Mouse (Mus musculus) heart, embryonic 11.5 days (tissue): ENCODE data around the gene Msl1. TPM values are rescaled to one million over a fixed set of nuclear protein-coding genes. Genes with fewer than 3 reads are reported as not detected.
A peak's percentile ranks its signal among the peaks of the same experiment; 100 is the strongest.

Source experiments
- ATAC-seq: fragments of 200-750 bp; cut with Nextera tagmentation; replicated peaks from 2 replicates; pipeline ENCODE4 v1.8.0; 2017; ENCODE audit warnings: moderate library complexity; ENCODE audit not compliant: insufficient number of reproducible peaks, low FRiP score, low TSS enrichment
- H3K27ac ChIP-seq: fragments of 300-500 bp; sonication (generic); 2 replicates; pipeline ENCODE4 v1.5.1; 2014; ENCODE audit warnings: mild to moderate bottlenecking, low read depth, low read length
- H3K27me3 ChIP-seq: fragments of 300-500 bp; sonication (generic); 2 replicates; pipeline ENCODE4 v1.6.1; 2014; ENCODE audit warnings: mild to moderate bottlenecking, low read length, mixed read lengths; ENCODE audit not compliant: control insufficient read depth, insufficient read depth
- H3K36me3 ChIP-seq: fragments of 300-500 bp; sonication (generic); 2 replicates; pipeline ENCODE4 v1.6.1; 2014; ENCODE audit warnings: mild to moderate bottlenecking, low read length, moderate library complexity, mixed read lengths; ENCODE audit not compliant: control insufficient read depth, insufficient read depth
- H3K4me1 ChIP-seq: fragments of 300-500 bp; sonication (generic); 2 replicates; pipeline ENCODE4 v1.6.1; 2014; ENCODE audit warnings: low read length; ENCODE audit not compliant: control insufficient read depth, insufficient read depth
- H3K4me2 ChIP-seq: fragments of 300-500 bp; sonication (generic); 2 replicates; pipeline ENCODE4 v1.6.1; 2014; ENCODE audit warnings: mild to moderate bottlenecking, moderate library complexity
- H3K4me3 ChIP-seq: fragments of 300-500 bp; sonication (generic); 2 replicates; pipeline ENCODE4 v1.5.1; 2014; ENCODE audit warnings: low read depth, low read length
- H3K9ac ChIP-seq: fragments of 300-500 bp; sonication (generic); 2 replicates; pipeline ENCODE4 v1.6.1; 2014; ENCODE audit warnings: mild to moderate bottlenecking, low read depth, low read length, moderate library complexity
- H3K9me3 ChIP-seq: fragments of 300-500 bp; sonication (generic); replicated peaks from 2 replicates; pipeline ENCODE4 v1.6.1; 2016; ENCODE audit warnings: low read length; ENCODE audit not compliant: control insufficient read depth
- WGBS: fragments of 180-500 bp; shearing (Covaris S2); extraction: QIAGEN DNeasy Blood & Tissue Kit; methylation state at CpG from one replicate; pipeline ENCODE4 v1.1.7; 2014; ENCODE audit not compliant: insufficient replicate concordance; 5-methylcytosine and 5-hydroxymethylcytosine counted together
- polyA plus RNA-seq: library from polyadenylated mRNA; unstranded; fragments of >200 nt; fragmentation: Nextera tagmentation; extraction: Ambion mirVana; gene quantifications from 2 replicates; pipeline ENCODE4 v1.2.1, GENCODE M21; 2014

Gene Msl1
- polyA plus RNA-seq, 1 experiment from 2014 or later: 15.9 TPM

DNA sequence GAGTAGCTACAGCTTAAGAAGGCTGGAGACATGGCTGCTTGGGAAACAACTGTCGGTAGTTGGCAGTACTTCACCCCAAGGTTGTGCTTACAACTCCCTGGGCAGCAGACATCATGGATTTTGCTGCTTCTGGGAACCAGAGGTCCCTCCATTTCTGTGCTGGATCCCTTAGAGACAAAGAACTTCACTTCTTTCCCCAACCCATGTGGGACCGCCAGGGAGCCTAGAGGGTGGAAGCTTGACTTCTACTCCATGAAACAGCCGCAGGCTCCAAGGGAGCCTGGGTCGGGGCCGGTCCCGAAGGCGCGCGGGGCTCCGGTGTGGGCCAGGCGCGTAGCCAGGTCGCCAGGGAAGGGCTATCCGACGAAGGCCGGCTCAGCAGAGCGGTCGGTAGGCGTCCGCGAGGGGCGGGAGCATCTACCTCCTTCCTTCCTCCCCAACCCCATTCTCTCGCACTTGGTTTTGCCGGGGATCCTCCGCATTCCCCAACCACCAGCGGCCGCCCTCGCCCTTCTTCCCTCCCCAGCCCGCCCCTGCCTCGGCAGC lies 774 bp upstream of the Msl1 start:
- peak overlapping the region; percentile 100 for H3K9ac ChIP-seq
- peak; percentile 55 for ATAC-seq
- peak overlapping the region; percentile 88 for H3K4me3 ChIP-seq
- no peaks in the 10 kb centered on the region for H3K9me3 ChIP-seq
- peaks cover 2% of the 10 kb centered on the region; the same call in 1 of the 2 replicates for H3K36me3 ChIP-seq
- peak overlapping the region; percentile 97 for H3K4me2 ChIP-seq
- peaks cover 24% of the 10 kb centered on the region for H3K4me1 ChIP-seq
- WGBS: under 1% methylated on average over 25 of the region's 30 CpGs
- no peaks in the 10 kb centered on the region for H3K27me3 ChIP-seq
- peak overlapping the region; percentile 100 for H3K27ac ChIP-seq

DNA sequence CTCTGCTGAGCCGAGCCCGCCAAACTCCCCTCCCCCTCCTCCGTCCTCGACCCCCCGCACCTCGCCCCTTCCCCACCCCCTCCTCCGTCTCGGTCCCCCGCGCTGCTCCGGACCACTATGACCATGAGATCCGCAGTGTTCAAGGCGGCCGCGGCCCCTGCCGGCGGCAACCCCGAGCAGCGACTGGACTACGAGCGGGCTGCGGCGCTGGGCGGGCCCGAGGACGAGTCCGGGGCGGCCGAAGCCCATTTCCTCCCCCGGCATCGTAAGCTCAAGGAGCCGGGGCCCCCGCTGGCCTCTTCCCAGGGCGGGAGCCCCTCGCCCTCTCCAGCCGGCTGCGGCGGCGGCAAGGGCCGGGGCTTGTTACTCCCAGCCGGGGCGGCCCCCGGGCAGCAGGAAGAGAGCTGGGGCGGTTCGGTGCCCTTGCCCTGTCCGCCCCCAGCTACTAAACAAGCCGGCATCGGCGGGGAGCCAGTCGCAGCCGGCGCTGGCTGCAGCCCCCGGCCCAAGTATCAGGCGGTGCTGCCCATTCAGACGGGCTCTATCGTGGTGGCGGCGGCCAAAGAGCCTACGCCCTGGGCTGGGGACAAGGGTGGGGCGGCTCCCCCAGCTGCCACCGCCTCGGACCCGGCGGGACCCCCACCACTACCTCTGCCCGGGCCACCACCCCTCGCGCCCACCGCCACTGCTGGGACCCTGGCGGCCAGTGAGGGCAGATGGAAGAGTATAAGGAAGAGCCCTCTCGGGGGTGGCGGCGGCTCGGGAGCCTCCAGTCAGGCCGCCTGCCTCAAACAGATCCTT lies 598 bp downstream of the Msl1 start:
- Histone ChIP-seq H3K4me3 (peak overlapping the region; percentile 88), H3K27ac (peak overlapping the region; percentile 100), H3K9ac (peak overlapping the region; percentile 100), H3K4me2 (peak overlapping the region; percentile 97), H3K9me3 (no peaks in the 10 kb centered on the region), H3K36me3 (peaks cover 13% of the 10 kb centered on the region), H3K4me1 (peaks cover 20% of the 10 kb centered on the region), H3K27me3 (no peaks in the 10 kb centered on the region)
- under 1% methylated on average over 67 of the region's 74 CpGs for WGBS
- peak; percentile 39 for ATAC-seq

DNA sequence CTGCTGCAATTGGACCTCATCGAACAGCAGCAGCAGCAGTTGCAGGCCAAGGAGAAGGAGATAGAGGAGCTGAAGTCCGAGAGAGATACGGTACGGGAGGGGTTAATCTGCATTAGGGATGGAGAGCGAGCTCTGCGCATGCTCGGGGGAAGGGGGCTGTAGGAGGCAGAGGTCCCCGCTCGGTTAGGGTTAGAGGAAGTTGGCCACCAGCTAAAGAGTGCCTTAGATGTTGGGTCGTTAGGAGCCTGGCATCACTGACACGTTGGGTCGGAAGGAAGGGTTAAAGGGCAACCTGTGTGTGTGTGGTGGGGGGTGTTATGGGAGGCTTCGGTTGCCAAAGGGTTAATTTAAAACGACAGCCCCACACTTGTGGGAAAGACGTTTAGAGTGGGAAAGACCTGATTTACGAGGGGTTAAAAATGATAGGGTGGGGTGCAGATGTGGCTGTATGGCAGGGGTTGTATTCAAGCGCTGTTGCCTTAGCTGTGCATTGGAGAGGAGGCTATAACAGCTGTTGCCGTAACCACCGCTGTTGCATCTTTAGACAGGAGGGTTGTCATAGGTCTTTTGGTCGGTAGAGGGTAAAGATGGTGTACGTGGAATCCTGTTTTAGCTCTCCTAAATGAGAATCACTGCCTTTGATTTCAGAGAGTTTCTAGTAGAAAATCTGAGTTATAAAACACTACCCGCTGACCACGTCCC lies 1.4 kb downstream of the Msl1 start:
- Histone ChIP-seq H3K27me3 (no peaks in the 10 kb centered on the region), H3K4me3 (peak overlapping the region; percentile 88), H3K27ac (peak overlapping the region; percentile 100), H3K36me3 (peaks cover 19% of the 10 kb centered on the region), H3K9ac (peak overlapping the region; percentile 100), H3K4me2 (peak overlapping the region; percentile 97), H3K9me3 (no peaks in the 10 kb centered on the region), H3K4me1 (peaks cover 20% of the 10 kb centered on the region)
- no peak for ATAC-seq
- WGBS: 4% methylated on average over 23 of the region's 23 CpGs

DNA sequence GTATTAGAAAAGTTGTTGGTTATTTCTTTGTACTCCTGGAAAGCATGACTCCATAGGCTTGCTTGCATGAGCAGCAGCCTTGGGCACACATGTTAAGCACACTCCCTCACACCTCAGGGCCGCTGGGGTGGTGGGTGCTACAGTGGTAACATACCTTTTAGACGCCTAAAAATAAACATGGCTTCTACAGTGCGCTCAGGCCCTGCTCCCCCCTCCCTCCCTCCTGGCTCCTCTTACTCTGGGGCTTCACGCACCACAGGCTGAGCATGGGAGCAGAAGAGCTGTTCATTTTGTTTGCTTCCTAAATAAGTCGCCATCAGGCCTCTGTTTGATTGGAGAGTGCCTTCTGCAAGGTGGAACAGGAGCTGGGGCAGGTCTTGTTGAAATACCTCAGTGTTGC lies 2.0 kb downstream of the Msl1 start:
- Histone ChIP-seq H3K9ac (peak overlapping the region; percentile 100), H3K27me3 (no peaks in the 10 kb centered on the region), H3K4me1 (peaks cover 20% of the 10 kb centered on the region), H3K9me3 (no peaks in the 10 kb centered on the region), H3K36me3 (peaks cover 23% of the 10 kb centered on the region), H3K27ac (peak overlapping the region; percentile 100), H3K4me2 (peak overlapping the region; percentile 97), H3K4me3 (peak overlapping the region; percentile 88)
- 8% methylated on average over 5 of the region's 5 CpGs for WGBS
- ATAC-seq: no peak

DNA sequence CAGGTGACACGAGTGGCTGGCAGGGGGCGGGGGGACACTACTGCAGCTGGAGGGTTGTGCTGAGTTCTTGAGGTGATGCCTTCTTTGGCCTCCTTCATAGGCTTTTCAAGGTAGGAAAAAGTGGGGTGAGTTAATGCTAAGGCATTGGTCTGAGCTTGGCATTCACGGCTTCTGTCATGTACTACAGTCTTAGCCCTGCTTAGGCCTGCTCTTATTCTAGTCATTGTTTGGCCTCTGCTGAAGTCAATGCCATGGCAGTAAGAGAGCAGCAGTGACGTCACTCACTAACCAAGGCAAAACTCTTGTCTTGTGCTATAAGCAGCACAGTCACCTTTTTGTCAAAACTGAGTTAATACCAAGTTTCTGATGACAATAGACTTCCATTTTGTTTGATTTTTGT lies 2.6 kb downstream of the Msl1 start:
- Histone ChIP-seq H3K27me3 (no peaks in the 10 kb centered on the region), H3K27ac (peak overlapping the region; percentile 100; the same call in 1 of the 2 replicates), H3K4me3 (peak overlapping the region; percentile 88), H3K9ac (peak overlapping the region; percentile 100), H3K36me3 (peaks cover 26% of the 10 kb centered on the region), H3K4me2 (peak overlapping the region; percentile 97), H3K4me1 (peaks cover 20% of the 10 kb centered on the region), H3K9me3 (no peaks in the 10 kb centered on the region)
- 53% methylated on average over 4 of the region's 4 CpGs for WGBS
- no peak for ATAC-seq

DNA sequence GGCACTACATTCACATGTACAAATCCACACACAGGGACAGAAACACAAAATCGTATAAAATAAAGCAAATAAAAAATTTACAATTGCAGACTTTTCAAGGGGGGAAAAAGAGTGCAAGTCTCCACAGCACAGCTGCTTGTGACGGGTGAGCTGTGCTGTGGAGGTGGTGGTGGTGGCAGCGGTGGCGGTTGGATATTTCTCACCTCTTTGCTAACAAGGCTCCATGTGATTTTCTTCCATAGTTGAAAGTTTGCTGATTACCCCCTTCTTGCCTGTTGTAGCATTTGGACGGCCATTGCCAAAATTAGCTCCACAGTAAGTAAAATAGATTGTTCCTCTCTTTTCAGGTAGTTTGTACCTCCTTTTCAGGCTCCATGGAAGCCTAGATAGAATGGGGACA lies 9.3 kb downstream of the Msl1 start, which contains the start of gene Casc3:
Casc3 (plus strand) TSS at position 301 of the 400 bp plus-strand sequence.
- Histone ChIP-seq H3K27me3 (no peaks in the 10 kb centered on the region), H3K4me3 (no peak within 1 kb of the TSS), H3K27ac (no peak within 1 kb of the TSS), H3K9me3 (no peaks in the 10 kb centered on the region), H3K36me3 (peaks cover 50% of the 10 kb centered on the region), H3K9ac (no peak within 1 kb of the TSS), H3K4me1 (peaks cover 16% of the 10 kb centered on the region), H3K4me2 (no peak within 1 kb of the TSS)
- WGBS: 92% methylated on average over 5 of the region's 5 CpGs
- ATAC-seq: no peak

DNA sequence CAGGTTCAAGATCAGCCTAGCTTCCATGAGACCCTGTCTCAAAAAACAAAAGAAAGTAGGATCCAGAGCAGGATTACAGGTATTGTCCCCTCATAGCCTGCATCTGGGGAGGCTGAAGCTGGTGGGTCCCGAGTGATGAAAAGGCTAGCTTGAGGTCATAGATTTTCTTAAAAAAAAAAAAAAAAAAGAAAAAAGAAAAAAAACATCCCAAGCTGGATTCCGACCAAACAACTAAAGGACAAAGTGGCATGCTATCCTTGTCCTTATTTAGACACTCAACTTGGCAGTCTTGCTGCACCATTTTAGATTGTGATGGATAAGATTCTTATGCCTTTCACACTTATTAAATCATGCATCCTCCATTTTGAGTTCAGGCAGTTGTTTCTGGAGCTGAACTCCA lies 13.1 kb downstream of the Msl1 start:
- Histone ChIP-seq H3K9me3 (no peaks in the 10 kb centered on the region), H3K36me3 (peaks cover 33% of the 10 kb centered on the region), H3K4me3 (no peak overlapping the region), H3K27me3 (no peaks in the 10 kb centered on the region), H3K4me2 (peak overlapping the region; percentile 97; the same call in 1 of the 2 replicates), H3K9ac (no peak overlapping the region), H3K27ac (peak overlapping the region; percentile 79; the same call in 1 of the 2 replicates), H3K4me1 (peaks cover 19% of the 10 kb centered on the region)
- no peak for ATAC-seq
- WGBS: 72% methylated on average over 2 of the region's 2 CpGs

DNA sequence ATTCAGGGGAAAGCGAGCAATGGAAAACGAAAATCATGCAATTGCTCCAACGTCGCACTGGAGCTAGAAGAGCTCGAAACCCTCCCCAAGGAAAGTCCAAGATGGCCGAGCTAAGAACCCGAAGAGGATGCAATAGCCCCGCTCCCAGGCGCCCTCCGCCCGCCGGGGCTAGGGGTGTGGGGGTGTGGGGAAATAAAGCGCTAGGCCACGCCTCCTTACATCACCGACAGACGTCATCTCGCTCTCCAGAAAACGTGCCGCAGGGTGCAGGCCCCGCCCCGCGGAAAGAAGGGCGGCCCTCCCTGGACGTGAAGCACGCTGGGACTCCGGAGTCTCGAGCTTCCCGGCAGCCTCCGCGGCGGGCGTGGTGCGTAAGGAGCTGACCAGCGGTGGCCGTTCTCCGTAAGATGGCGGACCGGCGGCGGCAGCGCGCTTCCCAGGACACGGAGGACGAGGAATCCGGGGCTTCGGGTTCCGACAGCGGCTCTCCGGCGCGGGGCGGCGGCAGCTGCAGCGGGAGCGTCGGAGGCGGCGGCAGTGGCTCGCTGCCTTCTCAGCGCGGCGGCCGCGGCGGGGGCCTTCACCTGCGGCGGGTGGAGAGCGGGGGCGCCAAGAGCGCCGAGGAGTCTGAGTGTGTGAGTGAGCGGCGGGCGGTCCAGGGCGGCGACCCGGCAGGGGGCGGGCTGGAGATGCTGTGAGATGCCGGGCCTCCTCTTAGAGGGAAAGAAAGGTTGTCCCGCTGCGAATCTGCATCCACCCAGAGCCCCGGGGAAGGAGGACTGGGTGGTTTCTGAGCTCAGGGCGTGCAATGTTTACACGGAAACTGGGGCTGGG lies 14.4 kb downstream of the Msl1 start:
- peak overlapping the region; percentile 98 for H3K27ac ChIP-seq
- H3K27me3 ChIP-seq: no peaks in the 10 kb centered on the region
- peak overlapping the region; percentile 93 for H3K4me3 ChIP-seq
- H3K9me3 ChIP-seq: no peaks in the 10 kb centered on the region
- WGBS: under 1% methylated on average over 82 of the region's 84 CpGs
- peak overlapping the region; percentile 96 for H3K9ac ChIP-seq
- peak overlapping the region; percentile 97 for H3K4me2 ChIP-seq
- peaks cover 30% of the 10 kb centered on the region for H3K36me3 ChIP-seq
- ATAC-seq: peak; percentile 99
- peaks cover 16% of the 10 kb centered on the region for H3K4me1 ChIP-seq
